Mouse (Mus musculus) MEL (cell line): Measurements from ENCODE around the gene Cenpu. TPM values are rescaled to one million over a fixed set of nuclear protein-coding genes. Genes with fewer than 3 reads are reported as not detected.

ENCODE experiments used
- DNase-seq: peaks from one replicate; pipeline ENCODE4 v3.0.0; 2011; ENCODE audit warnings: low read depth, low spot score
- H3K27ac ChIP-seq: 2 replicates; pipeline ENCODE4 v1.5.1; 2012; ENCODE audit warnings: low read depth, mild to moderate bottlenecking, control low read depth, low read length, moderate library complexity; ENCODE audit not compliant: control insufficient read depth
- H3K27me3 ChIP-seq, 2 experiments: fragments of 150-350 bp in 1 of 2; sonication (generic) in 1 of 2; 2 replicates each; pipeline ENCODE4 v1.6.1; 2012; ENCODE audit warnings: low read length in 2 of 2, mild to moderate bottlenecking in 2 of 2, improper control_type of control experiment in 1 of 2, moderate library complexity in 1 of 2; ENCODE audit not compliant: insufficient read depth in 2 of 2, control insufficient read depth in 1 of 2
- H3K36me3 ChIP-seq, 2 experiments: 2 replicates each; pipeline ENCODE4 v1.6.1; 2012 to 2014; ENCODE audit warnings: low read length in 2 of 2, improper control_type of control experiment in 1 of 2, inconsistent platforms in 1 of 2, mild to moderate bottlenecking in 1 of 2; ENCODE audit not compliant: insufficient read depth in 2 of 2, control insufficient read depth in 1 of 2
- H3K4me1 ChIP-seq, 2 experiments: fragments of 150-350 bp in 1 of 2; sonication (generic) in 1 of 2; 2 replicates each; pipeline ENCODE4 v1.6.1; 2012; ENCODE audit warnings: low read length in 2 of 2, improper control_type of control experiment in 1 of 2, mild to moderate bottlenecking in 1 of 2; ENCODE audit not compliant: insufficient read depth in 2 of 2, control insufficient read depth in 1 of 2
- H3K4me3 ChIP-seq, 2 experiments: fragments of 150-350 bp in 1 of 2; sonication (generic) in 1 of 2; 2 replicates each; pipeline ENCODE4 v1.5.1; 2012; ENCODE audit warnings: low read depth in 2 of 2, low read length in 2 of 2, mild to moderate bottlenecking in 2 of 2, moderate library complexity in 2 of 2, control low read depth in 1 of 2, improper control_type of control experiment in 1 of 2; ENCODE audit not compliant: control insufficient read depth in 1 of 2, insufficient read depth in 1 of 2
- H3K79me2 ChIP-seq: 2 replicates; pipeline ENCODE4 v1.6.1; 2012; ENCODE audit warnings: mild to moderate bottlenecking, low read length, moderate library complexity; ENCODE audit not compliant: control insufficient read depth, poor library complexity, insufficient read depth
- H3K9ac ChIP-seq: 2 replicates; pipeline ENCODE4 v1.6.1; 2012; ENCODE audit warnings: low read depth, mild to moderate bottlenecking, control low read depth, low read length, moderate library complexity; ENCODE audit not compliant: control insufficient read depth, poor library complexity, severe bottlenecking
- H3K9me3 ChIP-seq: fragments of 150-350 bp; sonication (generic); replicated peaks from 2 replicates; pipeline ENCODE4 v1.6.1; 2012; ENCODE audit warnings: mild to moderate bottlenecking, low read length, improper control_type of control experiment, moderate library complexity; ENCODE audit not compliant: insufficient read depth
- BHLHE40 ChIP-seq: IDR thresholded peaks from 2 replicates; pipeline ENCODE4 v1.6.1; 2012; ENCODE audit warnings: low read depth, mild to moderate bottlenecking, inconsistent platforms, low read length, improper control_type of control experiment, borderline replicate concordance
- CTCF ChIP-seq, 3 experiments: IDR thresholded peaks in 2 of 3; conservative IDR thresholded peaks in 1 of 3; 2 replicates each; pipeline ENCODE4 v1.5.1; 2011 to 2012; ENCODE audit warnings: low read length in 3 of 3, low read depth in 2 of 3, mild to moderate bottlenecking in 2 of 3, improper control_type of control experiment in 1 of 3, inconsistent platforms in 1 of 3, mixed read lengths in 1 of 3, moderate library complexity in 1 of 3; ENCODE audit not compliant: control insufficient read depth in 1 of 3, insufficient read depth in 1 of 3, poor library complexity in 1 of 3, severe bottlenecking in 1 of 3
- E2F4 ChIP-seq: IDR thresholded peaks from 2 replicates; pipeline ENCODE4 v1.6.1; 2011; ENCODE audit warnings: low read depth, low read length, improper control_type of control experiment, borderline replicate concordance
- ELF1 ChIP-seq: IDR thresholded peaks from 2 replicates; pipeline ENCODE4 v1.6.1; 2014; ENCODE audit warnings: low read depth, mild to moderate bottlenecking, inconsistent platforms, low read length, improper control_type of control experiment, moderate library complexity
- EP300 ChIP-seq, 2 experiments: IDR thresholded peaks; 2 replicates each; pipeline ENCODE4 v1.6.1; 2011; ENCODE audit warnings: improper control_type of control experiment in 2 of 2, low read length in 2 of 2, low read depth in 1 of 2, mild to moderate bottlenecking in 1 of 2
- ETS1 ChIP-seq: IDR thresholded peaks from 2 replicates; pipeline ENCODE4 v1.6.1; 2012; ENCODE audit warnings: low read depth, mild to moderate bottlenecking, inconsistent platforms, low read length, improper control_type of control experiment, moderate library complexity
- GABPA ChIP-seq: IDR thresholded peaks from 2 replicates; pipeline ENCODE4 v1.6.1; 2012; ENCODE audit warnings: low read depth, mild to moderate bottlenecking, inconsistent platforms, low read length, improper control_type of control experiment, moderate library complexity
- GATA1 ChIP-seq: IDR thresholded peaks from 2 replicates; pipeline ENCODE4 v1.6.1; 2011; ENCODE audit warnings: low read depth, low read length, improper control_type of control experiment
- HCFC1 ChIP-seq: IDR thresholded peaks from 2 replicates; pipeline ENCODE4 v1.6.1; 2012; ENCODE audit warnings: low read depth, mild to moderate bottlenecking, inconsistent platforms, low read length, improper control_type of control experiment, moderate library complexity
- KAT2A ChIP-seq: conservative IDR thresholded peaks from 2 replicates; pipeline ENCODE4 v1.6.1; 2012; ENCODE audit warnings: low read depth, low read length, improper control_type of control experiment, inconsistent platforms
- MAFK ChIP-seq: IDR thresholded peaks from 2 replicates; pipeline ENCODE4 v1.6.1; 2011; ENCODE audit warnings: low read depth, mild to moderate bottlenecking, low read length, improper control_type of control experiment, borderline replicate concordance
- MAX ChIP-seq: IDR thresholded peaks from 2 replicates; pipeline ENCODE4 v1.6.1; 2011; ENCODE audit warnings: low read length, improper control_type of control experiment
- MAZ ChIP-seq: IDR thresholded peaks from 2 replicates; pipeline ENCODE4 v1.6.1; 2012; ENCODE audit warnings: low read depth, mild to moderate bottlenecking, inconsistent platforms, low read length, improper control_type of control experiment
- MXI1 ChIP-seq: IDR thresholded peaks from 2 replicates; pipeline ENCODE4 v1.6.1; 2011; ENCODE audit warnings: mild to moderate bottlenecking, low read depth, low read length, improper control_type of control experiment
- MYB ChIP-seq: IDR thresholded peaks from 2 replicates; pipeline ENCODE4 v1.6.1; 2011; ENCODE audit warnings: mild to moderate bottlenecking, low read depth, low read length, improper control_type of control experiment
- NELFE ChIP-seq: IDR thresholded peaks from 2 replicates; pipeline ENCODE4 v1.6.1; 2011; ENCODE audit warnings: low read depth, low read length, improper control_type of control experiment
- NRF1 ChIP-seq: IDR thresholded peaks from 2 replicates; pipeline ENCODE4 v1.6.1; 2014; ENCODE audit warnings: low read depth, mild to moderate bottlenecking, inconsistent platforms, low read length, improper control_type of control experiment, moderate library complexity; ENCODE audit not compliant: poor library complexity, insufficient read depth, severe bottlenecking
- POLR2A ChIP-seq, 2 experiments: IDR thresholded peaks; 2 replicates each; pipeline ENCODE4 v1.6.1; 2011 to 2012; ENCODE audit warnings: low read length in 2 of 2, mild to moderate bottlenecking in 2 of 2, control low read depth in 1 of 2, improper control_type of control experiment in 1 of 2, low read depth in 1 of 2, moderate library complexity in 1 of 2; ENCODE audit not compliant: control insufficient read depth in 1 of 2, insufficient read depth in 1 of 2, poor library complexity in 1 of 2
- POLR2AphosphoS2 ChIP-seq: IDR thresholded peaks from 2 replicates; pipeline ENCODE4 v1.6.1; 2011; ENCODE audit warnings: low read length, improper control_type of control experiment
- POLR2AphosphoS5 ChIP-seq: IDR thresholded peaks from 2 replicates; pipeline ENCODE4 v1.6.1; 2012; ENCODE audit warnings: low read depth, borderline replicate concordance, mild to moderate bottlenecking, inconsistent platforms, low read length, moderate library complexity, mixed read lengths
- RAD21 ChIP-seq: IDR thresholded peaks from 2 replicates; pipeline ENCODE4 v1.6.1; 2011; ENCODE audit warnings: mild to moderate bottlenecking, low read depth, low read length, improper control_type of control experiment
- RCOR1 ChIP-seq: IDR thresholded peaks from 2 replicates; pipeline ENCODE4 v1.6.1; 2012; ENCODE audit warnings: low read depth, mild to moderate bottlenecking, inconsistent platforms, low read length, improper control_type of control experiment
- SIN3A ChIP-seq: IDR thresholded peaks from 2 replicates; pipeline ENCODE4 v1.6.1; 2012; ENCODE audit warnings: low read length, improper control_type of control experiment, inconsistent platforms
- SMC3 ChIP-seq: IDR thresholded peaks from 2 replicates; pipeline ENCODE4 v1.6.1; 2011; ENCODE audit warnings: low read depth, low read length, improper control_type of control experiment
- TAL1 ChIP-seq: IDR thresholded peaks from 2 replicates; pipeline ENCODE4 v1.6.1; 2012; ENCODE audit warnings: mild to moderate bottlenecking, inconsistent platforms, low read length, moderate library complexity, mixed read lengths
- TBP ChIP-seq: IDR thresholded peaks from 2 replicates; pipeline ENCODE4 v1.8.0; 2011; ENCODE audit warnings: low read depth, low read length, improper control_type of control experiment
- TCF12 ChIP-seq: IDR thresholded peaks from 2 replicates; pipeline ENCODE4 v1.6.1; 2014; ENCODE audit warnings: low read depth, mild to moderate bottlenecking, inconsistent platforms, low read length, improper control_type of control experiment, moderate library complexity
- UBTF ChIP-seq: IDR thresholded peaks from 2 replicates; pipeline ENCODE4 v1.6.1; 2012; ENCODE audit warnings: low read depth, mild to moderate bottlenecking, inconsistent platforms, low read length, improper control_type of control experiment, moderate library complexity, borderline replicate concordance; ENCODE audit not compliant: insufficient read depth
- USF1 ChIP-seq: IDR thresholded peaks from 2 replicates; pipeline ENCODE4 v1.6.1; 2014; ENCODE audit warnings: low read depth, mild to moderate bottlenecking, inconsistent platforms, low read length, improper control_type of control experiment, moderate library complexity
- ZKSCAN1 ChIP-seq: IDR thresholded peaks from 2 replicates; pipeline ENCODE4 v1.6.1; 2012; ENCODE audit warnings: low read depth, mild to moderate bottlenecking, inconsistent platforms, low read length, improper control_type of control experiment, moderate library complexity
- ZNF384 ChIP-seq: IDR thresholded peaks from 2 replicates; pipeline ENCODE4 v1.6.1; 2012; ENCODE audit warnings: low read depth, mild to moderate bottlenecking, inconsistent platforms, low read length, improper control_type of control experiment
- polyA plus RNA-seq, 2 experiments: library from polyadenylated mRNA; stranded (reverse) in 1 of 2; unstranded in 1 of 2; fragments of >175 nt in 1 of 2; fragments of >200 nt in 1 of 2; gene quantifications; 2 replicates each; pipeline versions ENCODE4 v1.2.1 to v1.2.4; 2012; ENCODE audit warnings: low replicate concordance in 2 of 2, low read depth in 1 of 2; ENCODE audit not compliant: insufficient read length in 2 of 2, insufficient read depth in 1 of 2, missing spikeins in 1 of 2
- total RNA-seq: library from RNA; depleted of rRNA; stranded (reverse); fragments of 300-350 nt; gene quantifications from 2 replicates; pipeline ENCODE4 v1.2.3, GENCODE M21; 2012; rRNA removed

The Cenpu gene
- 20.6 and 30.7 TPM in 2 replicates for total RNA-seq
- polyA plus RNA-seq, result 100 to 1,000 TPM in 1 of 2 experiments, 10 to 100 TPM in 1; 42.5 to 446 TPM

DNA sequence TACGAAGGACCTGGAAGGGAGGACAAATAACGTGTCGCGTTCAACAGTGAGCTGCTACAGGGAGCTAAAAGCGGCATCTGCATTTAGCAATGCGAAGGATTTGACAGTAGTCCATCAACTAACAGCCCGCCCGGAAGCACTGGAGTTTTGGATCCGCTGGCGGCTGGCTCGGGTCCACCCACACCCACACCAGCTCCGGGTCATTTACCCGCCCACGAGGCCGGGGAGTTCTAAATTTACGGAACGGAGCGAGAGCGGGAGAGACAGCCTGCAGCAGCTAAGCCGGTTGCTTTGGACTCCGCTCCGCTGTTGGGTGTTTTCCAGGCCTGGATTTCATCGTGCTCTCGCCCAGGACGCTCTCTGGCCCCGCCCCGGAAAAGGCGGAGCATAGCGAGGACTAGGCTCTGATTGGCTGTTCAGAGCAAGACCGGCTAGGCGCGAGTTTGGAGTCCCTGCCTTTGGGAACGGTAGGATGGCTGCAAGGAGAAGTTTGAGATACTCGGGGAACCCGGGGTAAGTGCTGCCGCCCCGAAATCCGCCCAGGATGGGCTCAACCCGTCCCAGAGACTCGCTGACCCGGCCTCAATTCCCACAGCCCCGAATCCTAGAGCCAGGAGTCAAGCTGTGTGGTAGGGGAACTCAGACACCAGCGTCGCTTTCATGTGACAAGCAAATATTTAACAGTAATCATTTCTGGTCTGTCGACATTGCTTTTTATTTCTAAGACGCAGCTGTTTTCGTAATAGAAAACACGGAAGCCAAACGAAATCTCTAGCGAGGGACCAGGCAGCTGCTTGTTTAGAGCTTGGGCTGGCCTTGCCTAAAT is at the start of gene Cenpu:
TSS of gene Cenpu (plus strand) at position 414 of the 826 bp plus-strand sequence.
- H3K79me2 ChIP-seq, result peaks cover 8% of the 10 kb centered on the region; the same call in 1 of the 2 replicates
- TF ChIP-seq KAT2A (no peak; the same call in 1 of the 2 replicates), UBTF (no peak), MAFK (no peak), ELF1 (peak; percentile 66; the same call in 1 of the 2 replicates), POLR2A (IDR thresholded peaks at IDR 0.05; ENCODE audit: control insufficient read depth in 1 of 2, insufficient read depth in 1 of 2, low read depth in 1 of 2, low read length in 2 of 2, poor library complexity in 1 of 2) (peak in 1 of 2 experiments; percentile 95; a peak in 2 of 4 replicates), E2F4 (peak; percentile 60; the same call in 1 of the 2 replicates), ZKSCAN1 (no peak), NELFE (peak; percentile 83), TAL1 (no peak), MAX (peak; percentile 54), HCFC1 (peak; percentile 92), POLR2AphosphoS5 (peak; percentile 42; the same call in 1 of the 2 replicates), RCOR1 (no peak), MAZ (no peak), BHLHE40 (no peak), MXI1 (peak; percentile 86), CTCF (IDR thresholded peaks at IDR 0.05 in 2 of 3, conservative IDR thresholded peaks at IDR 0.05 in 1 of 3; ENCODE audit: control insufficient read depth in 1 of 3, insufficient read depth in 1 of 3, low read depth in 2 of 3, low read length in 3 of 3, poor library complexity in 1 of 3, severe bottlenecking in 1 of 3) (0 out of 6 replicates have a peak, but pooled peaks of 1 of the 3 experiments have one; percentile 0), EP300 (IDR thresholded peaks at IDR 0.05; ENCODE audit: low read depth in 1 of 2, low read length in 2 of 2) (peak in 1 of 2 experiments; percentile 7; a peak in 2 of 4 replicates), MYB (no peak), GATA1 (peak; percentile 48; the same call in 1 of the 2 replicates), TBP (peak; percentile 96), POLR2AphosphoS2 (peak; percentile 89), SIN3A (peak; percentile 98), ETS1 (peak; percentile 64; the same call in 1 of the 2 replicates), NRF1 (no peak), TCF12 (0 out of 2 replicates have a peak, but pooled peaks have one; percentile 59), SMC3 (no peak), ZNF384 (no peak), RAD21 (no peak), GABPA (no peak), USF1 (no peak)
- TF ChIP-seq, all 39 proteins: peak for 16
- DNase-seq, result peak; percentile 100
- H3K27ac ChIP-seq, result peak within 1 kb of the TSS; percentile 96
- no peaks in the 10 kb centered on the region for H3K27me3 ChIP-seq
- H3K36me3 ChIP-seq, result peaks cover 0 to 14% of the 10 kb centered on the region in 2 experiments; a peak in 2 of 4 replicates
- H3K9ac ChIP-seq, result peak within 1 kb of the TSS; percentile 84
- H3K9me3 ChIP-seq, result no peaks in the 10 kb centered on the region
- peaks cover 6% of the 10 kb centered on the region in 2 experiments; a peak in 3 of 4 replicates for H3K4me1 ChIP-seq
- peak within 1 kb of the TSS; percentile 32 to 72 for H3K4me3 ChIP-seq
